Mouse (Mus musculus) heart, adult 2 months (tissue): Measurements from ENCODE around the gene Ccndbp1.

ENCODE experiments used
- CTCF ChIP-seq: fragments of 200-600 bp; IDR thresholded peaks from 2 replicates; pipeline ENCODE4 v1.8.1; 2022; ENCODE audit warnings: antibody characterized with exemption, mild to moderate bottlenecking, moderate library complexity
- POLR2A ChIP-seq: fragments of 200-500 bp; IDR thresholded peaks from 2 replicates; pipeline ENCODE4 v1.6.1; 2011; ENCODE audit warnings: mild to moderate bottlenecking, low read depth, low read length, control low read depth; ENCODE audit not compliant: insufficient read depth

DNA sequence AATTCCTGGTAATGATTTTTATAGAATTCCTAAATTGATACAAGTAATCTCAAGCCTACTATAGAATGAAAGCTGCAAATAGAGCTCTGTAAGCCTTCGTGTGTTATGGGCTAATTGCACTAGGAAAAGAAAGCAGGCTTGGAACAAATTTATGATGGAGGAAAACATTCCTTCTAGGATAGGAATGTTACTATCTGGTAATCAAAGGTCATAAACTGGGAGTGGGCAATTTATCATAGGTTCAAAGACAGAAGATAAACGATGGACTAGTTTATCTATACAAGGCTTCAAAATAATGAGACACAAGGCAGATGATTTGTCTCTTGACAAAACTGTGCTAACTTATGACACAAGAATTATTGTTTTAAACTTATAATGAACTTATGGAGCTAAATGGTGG, 53.1 kb downstream of the Ccndbp1 start:
- no peak for TF ChIP-seq POLR2A
- TF ChIP-seq CTCF, result no peak
